Mouse (Mus musculus) liver, postnatal 0 days (tissue): ENCODE data around the gene Wipf3.

Experiments used
- CTCF ChIP-seq: sonication (generic); IDR thresholded peaks from 2 replicates; pipeline ENCODE4 v1.5.1; 2016; ENCODE audit warnings: antibody characterized with exemption, low read depth
- EP300 ChIP-seq: IDR thresholded peaks from 2 replicates; pipeline ENCODE4 v1.6.1; 2016; ENCODE audit warnings: antibody characterized with exemption, low read depth, mild to moderate bottlenecking

DNA sequence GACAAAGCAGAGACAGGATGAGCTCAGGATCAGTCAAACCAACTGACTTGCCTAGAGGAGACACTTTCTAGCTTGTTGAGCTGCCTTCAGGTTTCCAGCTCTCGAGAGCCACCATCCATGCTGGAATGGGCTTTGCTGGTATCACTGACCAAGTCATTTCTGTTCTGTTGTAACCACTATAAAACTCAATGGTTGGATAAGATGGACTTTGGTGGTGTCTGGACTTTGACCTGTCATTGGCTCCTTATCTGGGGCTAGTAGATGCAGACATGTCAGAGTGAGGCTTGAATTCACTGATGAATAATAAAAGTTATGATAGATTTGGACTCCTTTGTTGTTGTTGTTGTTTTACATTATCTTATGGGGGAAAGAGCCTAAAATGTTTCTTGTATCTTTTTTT, 44.6 kb upstream of the Wipf3 start:
- no peak for TF ChIP-seq CTCF
- no peak for TF ChIP-seq EP300
